Mouse (Mus musculus) bone marrow, adult 2 months (tissue): ENCODE measurements around the gene Pop7.

ENCODE experiments used
- CTCF ChIP-seq: fragments of 200-500 bp; IDR thresholded peaks from 2 replicates; pipeline ENCODE4 v1.5.1; 2011; ENCODE audit warnings: low read length, control low read depth; ENCODE audit not compliant: control insufficient read depth, insufficient read depth
- POLR2A ChIP-seq: fragments of 200-500 bp; IDR thresholded peaks from 2 replicates; pipeline ENCODE4 v1.6.1; 2011; ENCODE audit warnings: low read depth, mild to moderate bottlenecking, control low read depth, low read length, borderline replicate concordance; ENCODE audit not compliant: control insufficient read depth

DNA sequence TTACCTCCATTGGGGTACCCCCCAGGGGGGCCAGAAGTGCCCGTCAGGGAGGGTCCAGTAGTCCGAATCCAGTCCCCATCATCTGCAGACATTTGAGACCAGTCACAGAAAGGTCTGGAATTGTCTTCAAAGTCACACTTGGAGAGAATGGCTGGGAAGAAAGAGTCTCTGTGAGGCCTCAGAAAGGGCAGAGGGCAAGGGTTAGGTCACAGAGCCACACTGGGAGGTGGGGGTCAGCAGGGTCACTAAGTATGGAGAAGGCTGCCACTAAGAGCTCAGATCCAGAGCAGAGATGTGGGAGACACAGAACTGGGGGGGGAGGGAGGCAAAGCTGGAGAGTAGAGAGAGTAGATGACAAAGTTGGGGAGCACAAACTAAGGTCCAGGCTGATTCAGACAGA lies 28.0 kb downstream of the Pop7 start:
- no peak for TF ChIP-seq POLR2A
- TF ChIP-seq CTCF: no peak
